In the genomic region with DNA sequence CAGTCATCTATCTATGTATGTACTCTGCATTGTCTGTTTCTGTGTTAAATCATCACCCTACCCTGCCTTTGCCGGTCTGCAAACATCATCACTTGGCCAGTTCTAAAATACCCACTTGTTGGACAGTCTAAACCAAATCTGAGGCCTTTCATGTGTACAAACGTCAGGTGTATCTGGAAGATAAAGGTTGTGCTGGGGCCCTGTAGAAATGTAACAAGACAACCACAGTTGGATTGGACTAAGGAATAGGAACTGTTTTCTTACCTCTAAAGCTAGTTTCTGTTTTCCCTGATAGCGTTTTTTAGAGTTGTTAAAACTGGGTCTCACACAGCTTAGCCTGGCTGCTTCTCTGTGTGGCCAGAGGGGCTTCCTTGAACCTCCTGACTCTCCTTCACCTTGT, we compare ENCODE assay signal across 11 mouse cellular contexts. TPM values are rescaled to one million over a fixed set of nuclear protein-coding genes. Genes with fewer than 3 reads are reported as not detected.
DNase-seq lines count a peak whose midpoint lies in the region; ATAC-seq lines count a peak whose summit lies in the region.
"Had no signal": no experiment of that assay in that cellular context is flagged by ENCODE, and none has a peak within 500 bp of the region (broad histone marks: within the 10 kb centered on the region; RNA-seq: fewer than 3 reads in every experiment).

No protein-coding gene starts in this region.

- peak overlapping the region; percentile 12; the same call in 1 of the 2 replicates for H3K4me3 ChIP-seq in kidney, embryonic 15.5 days (replicated peaks)
- H3K4me3 ChIP-seq in midbrain, embryonic 14.5 days (replicated peaks; ENCODE audit: low read depth, low read length) = no peak overlapping the region

- H3K27ac ChIP-seq in kidney, embryonic 15.5 days = no peak overlapping the region
- H3K27ac ChIP-seq in midbrain, embryonic 14.5 days (replicated peaks; ENCODE audit: low read depth, low read length) = no peak overlapping the region

- H3K4me1 ChIP-seq in kidney, embryonic 15.5 days = peaks cover 20% of the 10 kb centered on the region
- peaks cover 17% of the 10 kb centered on the region for H3K4me1 ChIP-seq in midbrain, embryonic 14.5 days (ENCODE audit: control insufficient read depth, insufficient read depth, low read length)

- 0 out of 2 replicates have a peak overlapping the region, but pooled peaks have one; percentile 89 for H3K9ac ChIP-seq in kidney, embryonic 15.5 days
- H3K9ac ChIP-seq in midbrain, embryonic 14.5 days (replicated peaks; ENCODE audit: low read length) = no peak overlapping the region

- H3K36me3 ChIP-seq in kidney, embryonic 15.5 days = peaks cover 10% of the 10 kb centered on the region
- H3K36me3 ChIP-seq in midbrain, embryonic 14.5 days (ENCODE audit: control insufficient read depth, insufficient read depth, low read length) = peaks cover 10% of the 10 kb centered on the region

- 77% methylated on average over 3 of the region's 3 CpGs for WGBS in kidney, embryonic 15.5 days
- 82% methylated on average over 3 of the region's 3 CpGs for WGBS in midbrain, embryonic 14.5 days

- no peaks in the 10 kb centered on the region for H3K27me3 ChIP-seq in kidney, embryonic 15.5 days
- no peaks in the 10 kb centered on the region for H3K27me3 ChIP-seq in midbrain, embryonic 14.5 days (ENCODE audit: control insufficient read depth, insufficient read depth, low read length)

- ATAC-seq in kidney, embryonic 15.5 days (replicated peaks; ENCODE audit: low FRiP score) = no peak
- no peak for ATAC-seq in midbrain, embryonic 14.5 days (ENCODE audit: low FRiP score, low TSS enrichment)
- no peak for ATAC-seq in inflammation-experienced regulatory T-cells, adult 6 months

- DNase-seq in kidney, adult 9 months = no peak
- peak; percentile 79 for DNase-seq in c-Kit-positive CD71-positive TER-119-negative erythroid progenitor cells, embryonic 14.5 days (ENCODE audit: low read depth)
- DNase-seq in induced T-regulatory cell, adult 2 months (ENCODE audit: low read depth) = peak; percentile 19
- DNase-seq in midbrain, embryonic 14.5 days = no peak
- no peak for DNase-seq in ovary, postnatal 14 days (ENCODE audit: low spot score)
- DNase-seq: cerebellum, adult 11-12 months; gastrocnemius, postnatal 14 days; right cerebral cortex, postnatal 25 days had no signal

- peak overlapping the region; percentile 69 for H3K4me2 ChIP-seq in kidney, embryonic 15.5 days
- H3K4me2 ChIP-seq in midbrain, embryonic 14.5 days (ENCODE audit: low read length) = peak overlapping the region; percentile 67; the same call in 1 of the 2 replicates

- H3K9me3 ChIP-seq in kidney, embryonic 15.5 days (replicated peaks) = no peaks in the 10 kb centered on the region
- no peaks in the 10 kb centered on the region for H3K9me3 ChIP-seq in midbrain, embryonic 14.5 days (ENCODE audit: control insufficient read depth, low read length)

RNA-seq across cellular contexts. Expression of a gene that starts 1.7 kb away (rescaled TPM):
- polyA plus RNA-seq in kidney, embryonic 15.5 days (2015; fragmentation: Nextera tagmentation; extraction: Ambion mirVana) = 28.8 and 29.0 TPM in 2 replicates
- polyA plus RNA-seq in midbrain, embryonic 14.5 days (2014; fragmentation: Nextera tagmentation; extraction: Ambion mirVana) = 20.7 and 23.9 TPM in 2 replicates
- 10 to 100 TPM; 29.5 to 34.6 (median 31.9) TPM for polyA plus RNA-seq in inflammation-experienced regulatory T-cells, adult 6 months (2017; shearing (Covaris generic))

RNA-seq across cellular contexts. Expression of a gene that starts 1.9 kb away (rescaled TPM):
- polyA plus RNA-seq in kidney, embryonic 15.5 days (2015; fragmentation: Nextera tagmentation; extraction: Ambion mirVana) = 123 and 148 TPM in 2 replicates
- polyA plus RNA-seq in midbrain, embryonic 14.5 days (2014; fragmentation: Nextera tagmentation; extraction: Ambion mirVana) = 137 and 153 TPM in 2 replicates
- polyA plus RNA-seq in inflammation-experienced regulatory T-cells, adult 6 months (2017; shearing (Covaris generic)) = 100 to 1,000 TPM; 148 to 170 (median 151) TPM

RNA-seq across cellular contexts. Expression of a gene that starts 42.0 kb away (rescaled TPM):
- polyA plus RNA-seq in kidney, embryonic 15.5 days (2015; fragmentation: Nextera tagmentation; extraction: Ambion mirVana) = not detected in 2 replicates
- polyA plus RNA-seq in midbrain, embryonic 14.5 days (2014; fragmentation: Nextera tagmentation; extraction: Ambion mirVana) = not detected in 2 replicates
- not detected for polyA plus RNA-seq in inflammation-experienced regulatory T-cells, adult 6 months (2017; shearing (Covaris generic))
- polyA plus RNA-seq: limb, embryonic 11.5 days had no signal

Comparison
In these comparisons a context has a peak if more than half of its experiments do, and no peak if none do; other contexts are left out.
1. DNase-seq: peak in c-Kit-positive CD71-positive TER-119-negative erythroid progenitor cells, embryonic 14.5 days (single experiment) and induced T-regulatory cell, adult 2 months (single experiment); none in kidney, adult 9 months (single experiment), midbrain, embryonic 14.5 days (single experiment) and ovary, postnatal 14 days (single experiment).